Mouse (Mus musculus) small intestine, adult 2 months (tissue): ENCODE measurements around the gene Ankrd33. TPM values are rescaled to one million over a fixed set of nuclear protein-coding genes. Genes with fewer than 3 reads are reported as not detected.

Experiments used
- H3K27ac ChIP-seq: fragments of 200-500 bp; 2 replicates; pipeline ENCODE4 v1.5.1; 2012; ENCODE audit warnings: low read depth, low read length, control low read depth, inconsistent platforms; ENCODE audit not compliant: insufficient read depth
- H3K27me3 ChIP-seq: fragments of 200-500 bp; 2 replicates; pipeline ENCODE4 v1.6.1; 2012; ENCODE audit warnings: mild to moderate bottlenecking, moderate library complexity, low read length, inconsistent platforms; ENCODE audit not compliant: control insufficient read depth, insufficient read depth
- H3K36me3 ChIP-seq: fragments of 200-500 bp; 2 replicates; pipeline ENCODE4 v1.6.1; 2012; ENCODE audit warnings: mild to moderate bottlenecking, low read length, control low read depth, inconsistent platforms; ENCODE audit not compliant: control insufficient read depth, insufficient read depth
- H3K4me1 ChIP-seq: fragments of 200-500 bp; 2 replicates; pipeline ENCODE4 v1.6.1; 2012; ENCODE audit warnings: low read length, inconsistent platforms, mixed read lengths; ENCODE audit not compliant: control insufficient read depth, insufficient read depth, insufficient read length
- H3K4me3 ChIP-seq: fragments of 200-500 bp; 2 replicates; pipeline ENCODE4 v1.5.1; 2012; ENCODE audit warnings: low read depth, mild to moderate bottlenecking, control low read depth, inconsistent platforms, low read length, moderate library complexity
- CTCF ChIP-seq: fragments of 200-500 bp; IDR thresholded peaks from 2 replicates; pipeline ENCODE4 v1.5.1; 2012; ENCODE audit warnings: low read depth, mild to moderate bottlenecking, control low read depth, inconsistent platforms, low read length, moderate library complexity, mixed read lengths; ENCODE audit not compliant: insufficient replicate concordance, insufficient read length; ENCODE audit errors: extremely low read depth
- POLR2A ChIP-seq: fragments of 200-500 bp; IDR thresholded peaks from 2 replicates; pipeline ENCODE4 v1.6.1; 2012; ENCODE audit warnings: low read depth, mild to moderate bottlenecking, control low read depth, inconsistent platforms, low read length, moderate library complexity
- WGBS: fragments of 180-500 bp; shearing (Covaris S2); methylation state at CpG from one replicate; pipeline ENCODE4 v1.1.7; 2018; 5-methylcytosine and 5-hydroxymethylcytosine counted together
- polyA plus RNA-seq: library from polyadenylated mRNA; depleted of rRNA; stranded (reverse); fragments of >200 nt; gene quantifications from 2 replicates; pipeline ENCODE4 v1.2.3, GENCODE M21; 2012

Gene Ankrd33
- polyA plus RNA-seq, 1 experiment, result not detected

- 3% methylated on average over 10 of the region's 14 CpGs for WGBS
- peaks cover 3% of the 10 kb centered on the region; the same call in 1 of the 2 replicates for H3K36me3 ChIP-seq
- peak overlapping the region; percentile 23 for H3K4me3 ChIP-seq
- H3K27me3 ChIP-seq, result no peaks in the 10 kb centered on the region
- H3K4me1 ChIP-seq, result peaks cover 38% of the 10 kb centered on the region
- TF ChIP-seq CTCF (no peak), POLR2A (no peak)
- peak overlapping the region; percentile 22; the same call in 1 of the 2 replicates for H3K27ac ChIP-seq
These were observed 25.5 kb downstream of the Ankrd33 start for GRCm38 (mm10) chr15:101141061-101141541.

GRCm38 (mm10) chr15:101142672-101143071 is 27.1 kb downstream of the Ankrd33 start:
- no peak overlapping the region for H3K27ac ChIP-seq
- TF ChIP-seq POLR2A, result no peak
- no peak for TF ChIP-seq CTCF
- no peaks in the 10 kb centered on the region; the same call in 1 of the 2 replicates for H3K36me3 ChIP-seq
- 81% methylated on average over 8 of the region's 8 CpGs for WGBS
- H3K4me1 ChIP-seq, result peaks cover 45% of the 10 kb centered on the region
- H3K27me3 ChIP-seq, result no peaks in the 10 kb centered on the region
- no peak overlapping the region for H3K4me3 ChIP-seq

DNA sequence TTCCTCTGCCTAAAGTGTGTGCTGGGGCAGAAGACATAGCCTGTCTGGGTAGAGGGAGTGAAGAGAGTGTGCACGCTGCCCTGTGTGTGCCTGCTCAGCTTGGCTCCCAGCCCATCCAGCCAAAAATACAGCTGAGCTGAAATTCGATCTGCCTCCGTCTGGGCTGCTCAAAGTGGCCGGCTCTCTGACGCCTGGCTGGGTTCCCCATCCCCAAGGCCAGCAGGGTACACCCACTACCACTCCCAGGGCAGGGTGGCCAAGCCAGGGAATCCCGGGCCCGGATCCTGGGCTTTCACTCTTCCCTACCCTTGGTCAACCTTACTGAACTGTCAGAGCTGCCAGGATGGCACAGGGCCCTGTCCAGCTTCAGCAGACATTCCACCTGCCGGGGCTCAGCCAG is 27.9 kb downstream of the Ankrd33 start:
- peak overlapping the region; percentile 96 for H3K27ac ChIP-seq
- H3K4me1 ChIP-seq, result peaks cover 49% of the 10 kb centered on the region

DNA sequence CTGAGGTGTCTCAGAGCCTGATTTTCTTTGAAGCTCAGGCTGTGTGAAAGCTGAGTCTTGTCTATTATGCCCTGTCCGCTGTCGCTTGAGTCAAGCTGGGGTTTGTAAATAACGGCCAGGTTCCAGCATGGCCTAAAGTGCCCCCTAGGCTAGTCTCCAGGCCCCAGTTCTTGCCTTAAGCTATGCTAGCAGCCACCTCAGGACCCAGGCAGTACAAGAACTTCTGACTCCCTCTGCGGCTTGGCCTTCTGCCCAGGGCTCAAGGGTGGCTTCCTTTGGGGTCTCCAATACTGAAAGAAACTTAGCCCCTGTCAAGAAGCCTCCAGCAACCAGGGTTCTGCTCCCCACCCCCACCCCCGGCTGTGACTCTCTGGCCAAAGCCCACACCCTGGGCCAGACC is 28.6 kb downstream of the Ankrd33 start:
- no peak for TF ChIP-seq POLR2A
- peaks cover 48% of the 10 kb centered on the region for H3K4me1 ChIP-seq
- H3K4me3 ChIP-seq, result peak overlapping the region; percentile 48
- no peaks in the 10 kb centered on the region for H3K36me3 ChIP-seq
- H3K27me3 ChIP-seq, result no peaks in the 10 kb centered on the region
- H3K27ac ChIP-seq, result peak overlapping the region; percentile 96
- WGBS, result 67% methylated on average over 5 of the region's 5 CpGs

More for the DNA sequence above, 27.9 kb downstream of the Ankrd33 start:
- H3K4me3 ChIP-seq, result peak overlapping the region; percentile 48
- 38% methylated on average over 8 of the region's 8 CpGs for WGBS
- no peaks in the 10 kb centered on the region; the same call in 1 of the 2 replicates for H3K36me3 ChIP-seq
- no peaks in the 10 kb centered on the region for H3K27me3 ChIP-seq
- TF ChIP-seq POLR2A, result no peak
- no peak for TF ChIP-seq CTCF

DNA sequence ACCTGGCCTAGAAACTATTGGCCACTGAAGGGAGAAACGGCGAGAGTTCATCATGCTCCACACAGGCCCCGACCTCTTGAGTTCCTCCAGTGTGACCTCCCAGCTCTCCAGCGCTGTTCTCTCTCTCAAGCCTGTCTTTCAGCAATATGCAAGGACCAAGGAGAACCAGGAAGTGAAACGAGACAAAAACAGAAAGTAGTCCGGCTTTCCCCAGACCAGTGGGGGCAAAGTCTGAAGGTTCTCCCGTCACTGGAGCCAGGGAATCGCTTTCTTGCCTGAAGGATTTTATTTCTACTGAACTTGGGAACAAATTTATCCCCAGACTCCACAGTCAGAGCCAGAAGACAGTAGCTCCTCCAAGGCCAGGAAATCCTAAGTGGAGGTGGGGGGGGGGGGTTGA is 29.2 kb downstream of the Ankrd33 start:
- 11% methylated on average over 8 of the region's 8 CpGs for WGBS
- Histone ChIP-seq H3K27ac (peak overlapping the region; percentile 96), H3K27me3 (no peaks in the 10 kb centered on the region), H3K4me1 (peaks cover 42% of the 10 kb centered on the region), H3K4me3 (peak overlapping the region; percentile 48), H3K36me3 (no peaks in the 10 kb centered on the region)
- TF ChIP-seq POLR2A (no peak), CTCF (no peak)

DNA sequence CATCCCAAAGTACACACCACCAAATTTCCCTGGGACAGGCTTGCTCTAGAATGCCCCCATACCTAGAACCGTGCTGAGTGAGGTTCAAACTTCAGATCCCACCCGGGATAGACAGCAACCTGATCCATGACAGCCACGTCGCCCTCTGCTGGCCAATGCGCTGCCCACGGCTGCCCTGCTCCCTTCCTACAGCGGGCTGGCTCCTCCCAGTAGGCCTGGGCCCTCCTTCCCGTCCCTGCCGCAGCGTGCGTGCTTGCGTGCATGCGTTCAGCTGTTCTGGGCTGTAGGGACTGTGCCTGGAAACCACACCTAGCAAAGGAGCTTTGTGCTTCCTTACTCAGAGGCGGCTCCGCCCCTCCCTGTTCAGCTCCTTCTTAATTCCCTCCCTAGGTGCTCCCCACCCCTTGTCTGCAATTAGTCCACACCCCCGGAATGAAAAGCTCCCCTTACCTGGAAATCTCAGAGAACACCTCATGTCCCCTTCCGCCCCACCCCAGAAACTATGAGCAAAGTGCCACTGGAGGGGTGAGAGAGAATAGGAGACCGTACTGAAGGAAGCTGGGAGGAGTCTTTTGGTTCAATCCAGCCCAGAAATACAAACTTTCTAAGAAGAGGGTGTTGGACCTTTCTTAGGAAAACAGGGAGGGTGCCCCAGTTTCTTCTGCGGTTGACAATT is 30.0 kb downstream of the Ankrd33 start:
- Histone ChIP-seq H3K4me1 (peaks cover 35% of the 10 kb centered on the region), H3K27me3 (no peaks in the 10 kb centered on the region), H3K4me3 (peak overlapping the region; percentile 48), H3K36me3 (no peaks in the 10 kb centered on the region), H3K27ac (peak overlapping the region; percentile 96)
- 1% methylated on average over 19 of the region's 19 CpGs for WGBS
- TF ChIP-seq POLR2A (peak; percentile 56), CTCF (peak; percentile 92)

GRCm38 (mm10) chr15:101146100-101146965 is 30.8 kb downstream of the Ankrd33 start:
- Histone ChIP-seq H3K27me3 (no peaks in the 10 kb centered on the region), H3K4me3 (peak overlapping the region; percentile 1), H3K27ac (peak overlapping the region; percentile 69), H3K4me1 (peaks cover 31% of the 10 kb centered on the region), H3K36me3 (no peaks in the 10 kb centered on the region)
- 35% methylated on average over 15 of the region's 15 CpGs for WGBS
- TF ChIP-seq CTCF (no peak), POLR2A (no peak)
